Mouse (Mus musculus) thymus, postnatal 25 days (tissue): ENCODE data around the gene Adam22.

ENCODE experiments used
- DNase-seq: peaks from one replicate; pipeline ENCODE4 v3.0.0; 2022

The Adam22 gene

GRCm38 (mm10) chr5:8367614-8368327 is at the start of gene Adam22:
TSS of gene Adam22 (minus strand) at chr5:8368160.
- DNase-seq: no peak

GRCm38 (mm10) chr5:8417443-8417842 is 49.5 kb upstream of the Adam22 start:
- no peak for DNase-seq

GRCm38 (mm10) chr5:8416683-8417413 is 48.9 kb upstream of the Adam22 start:
- no peak for DNase-seq

- DNase-seq: no peak
Measured at GRCm38 (mm10) chr5:8408746-8409145, 40.8 kb upstream of the Adam22 start.

- DNase-seq: no peak
Measured at GRCm38 (mm10) chr5:8397587-8398249, 29.8 kb upstream of the Adam22 start.

GRCm38 (mm10) chr5:8393891-8394583 is 26.1 kb upstream of the Adam22 start:
- DNase-seq: no peak

GRCm38 (mm10) chr5:8374297-8374906 is 6.4 kb upstream of the Adam22 start:
- no peak for DNase-seq

- no peak for DNase-seq
Measured at GRCm38 (mm10) chr5:8373415-8373814, 5.5 kb upstream of the Adam22 start.

- DNase-seq: no peak
Measured at GRCm38 (mm10) chr5:8368781-8369180, 821 bp upstream of the Adam22 start.

- no peak for DNase-seq
Measured at GRCm38 (mm10) chr5:8368328-8368692, 350 bp upstream of the Adam22 start.

- DNase-seq: no peak
Measured at GRCm38 (mm10) chr5:8366771-8367613, 968 bp downstream of the Adam22 start.

GRCm38 (mm10) chr5:8362361-8362760 is 5.6 kb downstream of the Adam22 start:
- DNase-seq: no peak

GRCm38 (mm10) chr5:8357677-8358076 is 10.3 kb downstream of the Adam22 start:
- no peak for DNase-seq

- no peak for DNase-seq
Measured at GRCm38 (mm10) chr5:8356885-8357651, 10.9 kb downstream of the Adam22 start.

- DNase-seq: no peak
Measured at GRCm38 (mm10) chr5:8356326-8356725, 11.6 kb downstream of the Adam22 start.

GRCm38 (mm10) chr5:8349557-8349956 is 18.4 kb downstream of the Adam22 start:
- no peak for DNase-seq

GRCm38 (mm10) chr5:8346329-8346728 is 21.6 kb downstream of the Adam22 start:
- no peak for DNase-seq

GRCm38 (mm10) chr5:8343296-8343695 is 24.7 kb downstream of the Adam22 start:
- DNase-seq: no peak

- no peak for DNase-seq
Measured at GRCm38 (mm10) chr5:8341676-8342075, 26.3 kb downstream of the Adam22 start.

- DNase-seq: no peak
Measured at GRCm38 (mm10) chr5:8327645-8328269, 40.2 kb downstream of the Adam22 start.

GRCm38 (mm10) chr5:8326671-8327070 is 41.3 kb downstream of the Adam22 start:
- DNase-seq: no peak
